Mouse (Mus musculus): ENCODE results near the gene Cenpv.

DNA sequence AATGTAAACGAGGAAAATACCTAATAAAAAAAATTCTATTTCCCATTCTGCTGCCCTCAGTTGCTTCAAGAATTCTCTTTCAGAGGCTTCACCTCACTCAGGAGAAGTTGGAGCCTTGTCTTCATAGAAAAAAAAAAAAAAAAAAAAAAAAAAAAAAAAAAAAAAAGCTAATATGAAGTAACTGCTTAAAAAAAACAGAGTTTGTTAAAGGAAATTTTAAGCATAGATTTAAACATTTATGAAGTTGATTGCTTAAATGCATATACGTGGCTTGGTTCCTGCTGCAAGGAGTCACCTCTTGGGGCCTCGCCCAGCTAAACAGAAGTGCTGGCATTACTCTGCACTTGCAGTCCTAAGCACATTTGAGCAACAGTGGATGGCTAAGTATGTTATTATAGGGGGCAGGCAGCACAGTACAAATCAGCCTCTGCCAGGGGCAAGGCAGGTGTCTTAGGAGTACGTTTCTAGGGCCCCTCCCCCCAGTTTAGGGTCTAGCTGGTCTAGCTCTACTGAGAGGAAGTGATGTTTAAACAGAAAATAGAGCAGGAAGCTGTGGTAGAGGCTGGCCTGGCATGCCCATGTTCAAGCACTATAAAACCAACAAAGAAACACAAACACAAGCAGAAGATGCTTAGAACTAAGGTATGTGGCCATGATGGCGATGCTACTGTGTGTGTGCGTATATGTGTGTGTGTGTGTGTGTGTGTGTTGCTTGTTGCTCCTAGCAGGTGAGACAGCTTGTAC, 35.1 kb upstream of the Cenpv start, which contains the start of gene Trpv2:
- TF ChIP-seq CTCF (IDR thresholded peaks at IDR 0.05; ENCODE audit: low read depth, low read length) (no peak), POLR2A (IDR thresholded peaks at IDR 0.05; ENCODE audit: borderline replicate concordance, low read depth, low read length) (no peak)

All from bone marrow macrophage, adult 2 months (primary cell).